Mouse (Mus musculus): Measurements from ENCODE around the gene Slco4c1. TPM values are rescaled to one million over a fixed set of nuclear protein-coding genes. Genes with fewer than 3 reads are reported as not detected.

Slco4c1 gene
- polyA plus RNA-seq (2014; fragmentation: Illumina TruSeq; extraction: RNeasy Lipid Tissue Mini Kit (QIAGEN cat#74804); ENCODE audit: low replicate concordance): 1.7 TPM

DNA sequence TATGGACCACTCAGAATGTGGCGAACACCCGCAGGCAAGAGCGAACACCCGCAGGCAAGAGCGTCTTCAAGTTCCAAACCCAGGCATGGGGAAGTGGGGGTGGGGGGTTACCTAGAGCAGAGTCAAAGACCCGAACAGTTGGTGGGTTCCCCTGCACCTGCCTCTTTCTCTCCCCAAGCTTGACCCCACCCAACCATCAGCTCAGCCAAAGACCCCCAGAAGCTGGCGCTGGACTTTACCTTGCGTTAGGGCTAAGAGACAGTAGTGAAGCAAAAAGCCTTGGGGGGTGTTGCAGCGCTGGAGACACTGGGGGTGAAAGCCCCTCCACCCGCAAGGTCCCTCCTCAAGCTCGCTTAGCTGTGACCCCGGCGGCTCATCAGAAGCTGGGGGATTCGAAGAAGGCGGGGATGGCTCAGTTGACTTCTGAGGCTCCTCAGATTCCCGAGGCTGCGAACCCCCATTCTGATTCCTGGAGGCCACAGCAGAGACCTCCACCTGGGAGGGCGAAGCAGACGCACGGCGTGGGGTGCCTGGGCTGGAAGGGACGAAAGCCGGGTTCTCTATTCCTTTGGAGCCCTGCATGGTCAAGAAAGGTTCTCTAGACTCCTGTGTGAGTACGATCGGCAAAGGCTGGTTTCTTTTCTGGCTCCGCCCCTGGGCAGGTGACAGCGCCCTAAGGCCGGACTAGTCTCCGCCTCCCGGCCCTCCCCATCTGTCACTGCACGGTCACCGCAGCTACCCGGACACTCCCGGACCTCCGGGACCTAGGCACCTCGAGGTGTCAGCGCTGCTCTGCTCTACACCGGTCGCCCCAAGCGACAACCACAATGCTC is at the start of gene Slco4c1:
TSS of gene Slco4c1 (minus strand) at position 644 of the 833 bp plus-strand sequence.

